Mouse (Mus musculus): ENCODE data around the gene Crbn.

Crbn gene

DNA sequence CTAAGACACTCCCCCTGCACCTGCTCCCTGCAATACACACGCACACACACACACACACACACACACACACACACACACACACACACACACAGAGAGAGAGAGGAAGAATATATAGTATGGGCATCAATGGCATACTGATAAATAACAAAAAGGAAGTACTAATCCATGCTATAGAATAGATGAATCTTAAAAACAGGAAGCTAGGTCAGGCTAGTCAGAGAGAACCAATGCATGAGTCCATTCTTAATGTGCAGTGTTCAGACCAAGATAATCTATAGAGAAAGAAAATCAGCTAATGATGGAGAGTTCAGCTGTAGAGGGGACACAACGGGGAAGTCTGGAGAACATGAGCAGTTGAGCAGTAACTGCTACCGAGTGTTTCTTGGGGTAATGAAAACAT lies 41.6 kb downstream of the Crbn start:
- H3K4me1 ChIP-seq (replicated peaks; ENCODE audit: low read depth, low read length): no peaks in the 10 kb centered on the region
- no peak overlapping the region for H3K4me3 ChIP-seq (replicated peaks; ENCODE audit: low read length)
- no peaks in the 10 kb centered on the region for H3K9me3 ChIP-seq (ENCODE audit: low read length)
- 0 out of 2 replicates have a peak, but pooled peaks cover 6% of the 10 kb centered on the region for H3K27me3 ChIP-seq (ENCODE audit: insufficient read depth, low read length)
- TF ChIP-seq POU5F1 (IDR thresholded peaks at IDR 0.05; ENCODE audit: borderline replicate concordance, low read length) (no peak), CTCF (conservative IDR thresholded peaks at IDR 0.05; ENCODE audit: low read length) (no peak), NANOG (IDR thresholded peaks at IDR 0.05; ENCODE audit: borderline replicate concordance, low read length) (no peak)
- no peaks in the 10 kb centered on the region for H3K36me3 ChIP-seq (ENCODE audit: insufficient read depth, low read length)

DNA sequence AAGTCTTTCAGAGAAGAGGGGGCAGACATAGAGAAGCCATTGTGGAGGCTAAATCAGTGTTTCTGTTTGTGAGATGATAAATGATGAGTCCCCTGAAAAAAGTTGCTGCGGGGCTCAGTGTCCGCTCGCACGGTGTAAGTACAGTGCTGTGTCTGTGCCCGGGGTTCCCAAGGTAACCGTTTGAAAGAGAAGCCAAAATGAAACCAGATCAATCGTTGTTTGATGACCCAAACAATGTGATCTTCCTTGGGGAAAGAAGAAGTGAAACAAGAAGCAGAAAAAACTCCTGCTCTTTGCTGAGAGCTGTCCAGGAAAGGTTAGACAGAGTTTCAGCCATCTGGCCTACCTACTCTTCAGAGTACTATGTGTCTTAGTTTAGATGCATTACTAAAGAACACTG lies 49.6 kb downstream of the Crbn start:
- Histone ChIP-seq H3K4me1 (replicated peaks; ENCODE audit: low read depth, low read length) (no peaks in the 10 kb centered on the region), H3K9me3 (ENCODE audit: low read length) (no peaks in the 10 kb centered on the region), H3K36me3 (ENCODE audit: insufficient read depth, low read length) (no peaks in the 10 kb centered on the region), H3K4me3 (replicated peaks; ENCODE audit: low read length) (no peak overlapping the region), H3K27me3 (ENCODE audit: insufficient read depth, low read length) (no peaks in the 10 kb centered on the region)
- TF ChIP-seq NANOG (IDR thresholded peaks at IDR 0.05; ENCODE audit: borderline replicate concordance, low read length): no peak
- TF ChIP-seq CTCF (conservative IDR thresholded peaks at IDR 0.05; ENCODE audit: low read length): no peak
- no peak for TF ChIP-seq POU5F1 (IDR thresholded peaks at IDR 0.05; ENCODE audit: borderline replicate concordance, low read length)

DNA sequence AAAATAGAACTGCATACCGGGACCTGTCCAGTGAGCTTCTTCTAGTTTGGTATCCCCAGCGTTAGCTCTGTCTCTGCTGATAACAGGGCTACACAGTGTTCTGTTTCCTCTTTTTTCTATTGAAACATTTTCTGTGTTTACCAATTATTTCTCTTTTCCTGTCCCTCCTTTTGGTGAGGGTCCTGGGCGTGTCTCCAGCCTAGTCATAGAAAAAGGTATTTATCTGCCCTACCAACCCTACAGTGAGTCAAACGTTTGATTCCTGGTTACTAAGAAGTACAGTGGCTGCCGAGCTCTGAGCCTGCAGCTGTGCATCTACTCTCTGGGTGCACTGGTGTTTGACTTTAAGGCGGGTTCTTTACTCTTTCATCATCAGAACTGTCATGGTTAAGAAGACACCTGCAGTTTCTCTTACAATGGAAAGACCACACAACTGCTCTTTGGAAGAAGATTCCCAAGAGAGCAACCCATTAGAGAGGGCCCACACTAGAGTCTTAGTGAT lies 50.9 kb downstream of the Crbn start, which contains the start of gene Il5ra:
Gene Il5ra, minus strand, starts transcription at position 151 of the 502 bp plus-strand sequence.
- no peak for TF ChIP-seq CTCF (conservative IDR thresholded peaks at IDR 0.05; ENCODE audit: low read length)
- H3K36me3 ChIP-seq (ENCODE audit: insufficient read depth, low read length): no peaks in the 10 kb centered on the region

DNA sequence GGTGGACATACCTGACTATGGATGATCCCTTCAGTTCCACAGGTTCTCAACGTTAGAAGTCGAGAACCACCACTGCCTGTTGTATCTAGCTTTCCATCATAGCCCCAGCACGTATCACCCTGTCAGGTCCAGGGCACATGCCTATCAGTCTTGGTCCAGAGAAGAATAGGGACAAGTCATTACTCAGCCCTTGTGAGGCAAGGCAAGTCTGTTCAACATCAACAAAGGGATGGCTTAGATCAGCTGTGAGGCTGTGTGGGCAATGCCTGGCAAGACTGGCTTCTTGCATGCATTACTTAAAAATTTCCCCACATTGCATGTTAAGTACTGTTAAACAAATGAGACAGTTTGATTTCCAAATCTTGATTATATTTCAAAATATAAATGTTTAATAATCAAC lies 52.1 kb downstream of the Crbn start:
- no peak overlapping the region for H3K4me3 ChIP-seq (replicated peaks; ENCODE audit: low read length)
- no peak for TF ChIP-seq POU5F1 (IDR thresholded peaks at IDR 0.05; ENCODE audit: borderline replicate concordance, low read length)
- no peak for TF ChIP-seq NANOG (IDR thresholded peaks at IDR 0.05; ENCODE audit: borderline replicate concordance, low read length)
- no peak for TF ChIP-seq CTCF (conservative IDR thresholded peaks at IDR 0.05; ENCODE audit: low read length)
- H3K9me3 ChIP-seq (ENCODE audit: low read length): no peaks in the 10 kb centered on the region

More for the DNA sequence above, 50.9 kb downstream of the Crbn start, which contains the start of gene Il5ra:
- Histone ChIP-seq H3K4me3 (replicated peaks; ENCODE audit: low read length) (no peak within 1 kb of the TSS), H3K27me3 (ENCODE audit: insufficient read depth, low read length) (no peaks in the 10 kb centered on the region), H3K9me3 (ENCODE audit: low read length) (no peaks in the 10 kb centered on the region), H3K4me1 (replicated peaks; ENCODE audit: low read depth, low read length) (no peaks in the 10 kb centered on the region)

DNA sequence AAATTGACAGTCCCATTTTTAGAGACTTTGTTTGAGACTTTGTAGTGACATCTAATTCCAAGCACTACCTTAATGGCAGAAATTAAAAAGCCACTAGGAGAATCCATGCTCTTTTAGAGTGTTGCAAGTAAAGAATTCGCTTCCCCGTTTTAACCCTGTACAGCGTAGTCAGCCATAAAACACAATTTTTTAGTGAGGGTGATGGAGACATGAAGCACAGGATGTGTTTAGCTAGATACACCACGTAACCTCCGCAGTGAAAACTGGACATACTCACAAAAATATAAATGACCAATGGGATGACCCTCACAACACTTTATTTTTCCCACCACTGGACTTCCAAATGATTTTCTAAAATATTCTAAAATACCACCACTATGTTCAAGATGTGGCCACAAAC lies 52.6 kb downstream of the Crbn start:
- Histone ChIP-seq H3K36me3 (ENCODE audit: insufficient read depth, low read length) (no peaks in the 10 kb centered on the region), H3K4me1 (replicated peaks; ENCODE audit: low read depth, low read length) (no peaks in the 10 kb centered on the region), H3K27me3 (ENCODE audit: insufficient read depth, low read length) (no peaks in the 10 kb centered on the region), H3K9me3 (ENCODE audit: low read length) (no peaks in the 10 kb centered on the region), H3K4me3 (replicated peaks; ENCODE audit: low read length) (no peak overlapping the region)
- TF ChIP-seq POU5F1 (IDR thresholded peaks at IDR 0.05; ENCODE audit: borderline replicate concordance, low read length) (no peak), NANOG (IDR thresholded peaks at IDR 0.05; ENCODE audit: borderline replicate concordance, low read length) (no peak), CTCF (conservative IDR thresholded peaks at IDR 0.05; ENCODE audit: low read length) (no peak)

More for the DNA sequence above, 52.1 kb downstream of the Crbn start:
- Histone ChIP-seq H3K27me3 (ENCODE audit: insufficient read depth, low read length) (no peaks in the 10 kb centered on the region), H3K36me3 (ENCODE audit: insufficient read depth, low read length) (no peaks in the 10 kb centered on the region), H3K4me1 (replicated peaks; ENCODE audit: low read depth, low read length) (no peaks in the 10 kb centered on the region)

DNA sequence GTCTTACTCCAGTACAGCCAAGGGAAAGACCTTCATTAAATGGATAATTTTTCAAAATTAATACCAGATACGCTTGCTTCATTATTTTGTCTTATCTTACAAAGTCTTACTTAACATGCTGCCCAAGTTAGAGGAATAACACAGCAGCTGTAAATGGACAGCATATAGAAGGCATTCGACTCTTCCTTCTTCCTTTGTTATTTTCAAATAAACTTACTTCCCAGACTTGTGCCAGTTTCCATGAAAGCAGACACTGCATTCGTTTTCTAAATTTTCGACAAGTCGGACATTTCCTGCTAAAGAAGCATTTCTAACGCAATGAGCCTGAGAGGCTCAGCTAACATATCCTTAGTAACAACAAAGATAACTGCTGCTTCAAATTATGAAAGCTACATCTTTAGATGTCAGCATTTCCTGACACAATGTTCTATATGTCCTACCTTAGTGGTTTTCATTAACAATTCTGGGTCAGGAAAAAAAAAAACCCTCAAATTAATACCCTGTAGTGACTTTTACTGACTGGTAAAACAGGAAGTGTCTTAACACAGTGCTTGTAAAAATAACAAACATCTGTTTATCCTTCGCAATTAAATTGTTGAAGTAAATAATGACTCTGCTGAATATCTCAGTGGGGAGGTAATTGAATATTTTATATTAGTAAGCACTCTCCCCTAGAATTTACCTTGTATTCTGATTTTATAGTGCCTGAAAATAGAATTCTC lies 54.0 kb downstream of the Crbn start:
- Histone ChIP-seq H3K27me3 (ENCODE audit: insufficient read depth, low read length) (no peaks in the 10 kb centered on the region), H3K9me3 (ENCODE audit: low read length) (no peaks in the 10 kb centered on the region), H3K4me3 (replicated peaks; ENCODE audit: low read length) (no peak overlapping the region), H3K36me3 (ENCODE audit: insufficient read depth, low read length) (no peaks in the 10 kb centered on the region), H3K4me1 (replicated peaks; ENCODE audit: low read depth, low read length) (no peaks in the 10 kb centered on the region)
- TF ChIP-seq POU5F1 (IDR thresholded peaks at IDR 0.05; ENCODE audit: borderline replicate concordance, low read length) (no peak), NANOG (IDR thresholded peaks at IDR 0.05; ENCODE audit: borderline replicate concordance, low read length) (no peak), CTCF (conservative IDR thresholded peaks at IDR 0.05; ENCODE audit: low read length) (no peak)

DNA sequence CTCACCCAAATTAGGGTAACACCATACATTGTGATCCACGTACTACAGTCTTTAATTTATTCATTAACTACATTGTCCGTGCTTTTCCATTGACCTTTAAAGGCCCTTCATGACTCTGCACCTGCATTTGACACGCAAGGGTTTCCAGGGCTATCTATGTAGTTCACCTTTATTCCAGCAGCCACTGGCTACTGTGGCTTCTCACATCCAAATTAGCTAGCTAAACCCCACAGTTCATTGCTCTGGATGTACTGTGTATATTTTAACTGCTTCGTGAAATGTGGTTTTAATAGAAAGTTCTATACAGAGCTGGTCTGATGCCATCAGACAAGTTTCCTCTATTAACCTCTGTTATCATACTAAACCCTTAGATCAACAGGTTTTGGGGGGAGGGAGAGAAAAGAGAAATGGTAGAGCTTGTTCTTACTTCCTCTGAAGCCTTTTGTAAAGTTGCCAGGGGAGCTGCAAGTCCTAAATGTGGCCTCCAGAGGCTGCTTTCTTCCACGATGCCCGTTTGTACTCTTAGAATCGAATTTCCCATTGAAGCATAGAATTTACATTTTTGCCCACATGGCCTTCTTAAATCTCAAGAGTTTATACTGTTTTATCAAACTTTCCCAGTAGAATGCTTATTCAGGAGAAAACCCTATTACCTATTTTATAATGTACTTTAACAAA lies 56.2 kb downstream of the Crbn start:
- H3K9me3 ChIP-seq (ENCODE audit: low read length): no peaks in the 10 kb centered on the region
- TF ChIP-seq CTCF (conservative IDR thresholded peaks at IDR 0.05; ENCODE audit: low read length): no peak
- no peak for TF ChIP-seq POU5F1 (IDR thresholded peaks at IDR 0.05; ENCODE audit: borderline replicate concordance, low read length)
- TF ChIP-seq NANOG (IDR thresholded peaks at IDR 0.05; ENCODE audit: borderline replicate concordance, low read length): no peak
- H3K27me3 ChIP-seq (ENCODE audit: insufficient read depth, low read length): no peaks in the 10 kb centered on the region
- no peaks in the 10 kb centered on the region for H3K4me1 ChIP-seq (replicated peaks; ENCODE audit: low read depth, low read length)
- H3K36me3 ChIP-seq (ENCODE audit: insufficient read depth, low read length): no peaks in the 10 kb centered on the region
- no peak overlapping the region for H3K4me3 ChIP-seq (replicated peaks; ENCODE audit: low read length)

DNA sequence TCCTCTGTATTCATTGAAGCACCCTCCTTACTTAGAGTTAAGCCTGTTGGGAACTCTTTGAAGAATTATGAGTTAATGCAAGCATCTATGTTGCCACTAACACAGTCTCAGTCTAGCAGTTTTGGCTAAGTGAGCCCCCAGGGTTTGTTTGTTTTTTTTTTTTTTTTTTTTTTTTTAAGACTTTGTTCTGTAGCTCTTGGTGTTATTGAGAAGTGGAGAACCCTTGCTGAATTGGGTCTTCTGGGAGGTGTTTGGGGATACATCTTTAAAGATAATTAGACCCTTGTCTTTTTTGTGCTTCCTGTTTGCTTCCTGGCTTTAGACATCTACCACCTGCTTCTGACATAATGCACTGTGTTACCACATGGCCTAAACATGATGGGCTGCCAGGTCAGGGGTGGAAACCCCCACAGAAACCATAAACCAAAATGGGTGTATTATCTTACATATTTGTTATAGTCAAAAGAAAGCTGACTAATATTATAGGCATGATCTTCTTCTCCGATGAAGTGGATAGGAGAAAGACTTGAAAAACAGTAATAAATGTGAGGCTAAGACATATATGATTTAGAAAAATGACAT lies 59.5 kb downstream of the Crbn start:
- TF ChIP-seq NANOG (IDR thresholded peaks at IDR 0.05; ENCODE audit: borderline replicate concordance, low read length) (no peak), CTCF (conservative IDR thresholded peaks at IDR 0.05; ENCODE audit: low read length) (no peak), POU5F1 (IDR thresholded peaks at IDR 0.05; ENCODE audit: borderline replicate concordance, low read length) (no peak)
- H3K4me3 ChIP-seq (replicated peaks; ENCODE audit: low read length): no peak overlapping the region
- no peaks in the 10 kb centered on the region for H3K9me3 ChIP-seq (ENCODE audit: low read length)
- no peaks in the 10 kb centered on the region for H3K36me3 ChIP-seq (ENCODE audit: insufficient read depth, low read length)
- no peaks in the 10 kb centered on the region for H3K4me1 ChIP-seq (replicated peaks; ENCODE audit: low read depth, low read length)
- H3K27me3 ChIP-seq (ENCODE audit: insufficient read depth, low read length): no peaks in the 10 kb centered on the region

All from E14TG2a.4 (cell line).